Mouse (Mus musculus): ENCODE data around the gene Gm45062.

- TF ChIP-seq CTCF (conservative IDR thresholded peaks at IDR 0.05; ENCODE audit: insufficient read depth, insufficient read length, low read depth, low read length) (no peak), POLR2A (IDR thresholded peaks at IDR 0.05; ENCODE audit: low read depth, low read length) (no peak)
Observed at GRCm38 (mm10) chr6:8258316-8258715, 934 bp upstream of the Gm45062 start.
